ENCODE assay signal across 22 mouse cellular contexts in genomic region chr7:123397931-123398330, GRCm38 (mm10). TPM values are rescaled to one million over a fixed set of nuclear protein-coding genes. Genes with fewer than 3 reads are reported as not detected.
A peak's percentile ranks its signal among the peaks of the same experiment; 100 is the strongest.
DNase-seq lines count a peak whose midpoint lies in the region; ATAC-seq and TF ChIP-seq lines count a peak whose summit lies in the region.
"Had no signal": no experiment of that assay in that cellular context is flagged by ENCODE, and none has a peak within 500 bp of the region (broad histone marks: within the 10 kb centered on the region; RNA-seq: fewer than 3 reads in every experiment).

No protein-coding gene starts in this region.

- no peaks in the 10 kb centered on the region for H3K79me2 ChIP-seq in macrophage (ENCODE audit: inconsistent target)

- ATAC-seq in cerebellum, adult (ENCODE audit: insufficient number of reproducible peaks, low FRiP score, low TSS enrichment) = no peak
- ATAC-seq: forebrain, postnatal 0 days; intestine, embryonic 15.5 days had no signal

- WGBS in macrophage (ENCODE audit: missing documents) = 89% methylated on average over 8 of the region's 8 CpGs
- 91% methylated on average over 8 of the region's 8 CpGs for WGBS in lung, adult 2 months

- no peak for TF ChIP-seq POLR2A in lung, adult 2 months (IDR thresholded peaks at IDR 0.05; ENCODE audit: borderline replicate concordance, extremely low read depth, low read depth, low read length)

- no peak overlapping the region for H3K4me3 ChIP-seq in macrophage (ENCODE audit: inconsistent target)
- H3K4me3 ChIP-seq in lung, adult 2 months (replicated peaks; ENCODE audit: extremely low read depth, low read depth, low read length) = no peak overlapping the region
- H3K4me3 ChIP-seq: embryonic facial prominence, embryonic 12.5 days; embryonic facial prominence, embryonic 15.5 days; gastrocnemius, adult 2 months; heart, embryonic 12.5 days; heart, embryonic 15.5 days; hindbrain, embryonic 10.5 days; hindbrain, embryonic 13.5 days; intestine, embryonic 15.5 days had no signal

- peak overlapping the region; percentile 42; the same call in 1 of the 2 replicates for H3K27ac ChIP-seq in macrophage
- H3K27ac ChIP-seq: embryonic facial prominence, embryonic 12.5 days; embryonic facial prominence, embryonic 15.5 days; gastrocnemius, adult 2 months; heart, embryonic 15.5 days; hindbrain, embryonic 10.5 days; hindbrain, embryonic 13.5 days; intestine, embryonic 15.5 days had no signal

- no peaks in the 10 kb centered on the region for H3K4me1 ChIP-seq in lung, adult 2 months (ENCODE audit: control insufficient read depth, insufficient read depth, low read length)
- H3K4me1 ChIP-seq: embryonic facial prominence, embryonic 12.5 days; embryonic facial prominence, embryonic 15.5 days; hindbrain, embryonic 10.5 days; hindbrain, embryonic 13.5 days had no signal

- DNase-seq in cerebellum, adult 18-20 months = peak; percentile 59 to 60
- DNase-seq in cerebellum, adult 11 months = no peak
- DNase-seq in cerebellum, postnatal 25 days = peak; percentile 56 to 72
- no peak for DNase-seq in spleen, adult 12 weeks (ENCODE audit: low spot score)
- no peak for DNase-seq in lung, adult 2 months
- DNase-seq: adrenal gland, adult 2 months; adrenal gland, postnatal 14 days; forebrain, postnatal 0 days; gastrocnemius, adult 2 months; gastrocnemius, postnatal 25 days; heart, postnatal 10 days; heart, postnatal 36 days; kidney, adult 11 months had no signal

- 0 out of 2 replicates have a peak, but pooled peaks cover 2% of the 10 kb centered on the region for H3K36me3 ChIP-seq in macrophage (ENCODE audit: inconsistent target)
- H3K36me3 ChIP-seq: intestine, embryonic 15.5 days had no signal

- TF ChIP-seq CTCF in lung, adult 2 months (IDR thresholded peaks at IDR 0.05; ENCODE audit: insufficient read depth, low read length) = no peak

RNA-seq across cellular contexts. Expression of gene Arhgap17, which starts 28.2 kb away (rescaled TPM):
- 100 to 1,000 TPM; 131 to 699 (median 546) TPM for total RNA-seq in macrophage (2018; cell fraction: chromatin; rRNA removed)
- total RNA-seq in macrophage (2018; cell fraction: cytosol; rRNA removed) = 100 to 1,000 TPM in 22 of 26 experiments, 10 to 100 TPM in 4; 69.2 to 167 (median 116) TPM
- total RNA-seq in macrophage (2018; cell fraction: nucleus; rRNA removed) = 100 to 1,000 TPM; 124 to 620 (median 384) TPM
- polyA plus RNA-seq in macrophage (2018) = 59.4 to 114 TPM (median 112 TPM) in 3 replicates
- polyA plus RNA-seq in lung, adult 2 months (2012; rRNA removed) = 28.5 and 35.3 TPM in 2 replicates

RNA-seq across cellular contexts. Expression of gene Lcmt1, which starts 28.3 kb away (rescaled TPM):
- total RNA-seq in macrophage (2018; cell fraction: chromatin; rRNA removed) = 10 to 100 TPM in 15 of 26 experiments, 1 to 10 TPM in 11; 1.7 to 25.4 (median 11.6) TPM
- total RNA-seq in macrophage (2018; cell fraction: cytosol; rRNA removed) = 10 to 100 TPM; 12.1 to 23.5 (median 18.4) TPM
- 10 to 100 TPM in 11 of 26 experiments, 1 to 10 TPM in 15; 3.9 to 18.4 (median 8.7) TPM for total RNA-seq in macrophage (2018; cell fraction: nucleus; rRNA removed)
- 14.4 to 20.0 TPM (median 19.7 TPM) in 3 replicates for polyA plus RNA-seq in macrophage (2018)
- polyA plus RNA-seq in lung, adult 2 months (2012; rRNA removed) = 15.2 and 17.8 TPM in 2 replicates

Comparison
In these comparisons a context has a peak if more than half of its experiments do, and no peak if none do; other contexts are left out.
1. DNase-seq: peak in cerebellum, adult 18-20 months (2 of 2) and cerebellum, postnatal 25 days (2 of 2); none in cerebellum, adult 11 months (single experiment), spleen, adult 12 weeks (single experiment) and lung, adult 2 months (single experiment).